Comparison of ENCODE assay signal across 19 mouse cellular contexts in genomic region chr5:150453490-150453889, GRCm38 (mm10).
DNase-seq lines count a peak whose midpoint lies in the region; ATAC-seq and TF ChIP-seq lines count a peak whose summit lies in the region.
"Had no signal": no experiment of that assay in that cellular context is flagged by ENCODE, and none has a peak within 500 bp of the region (broad histone marks: within the 10 kb centered on the region; RNA-seq: fewer than 3 reads in every experiment).

No protein-coding gene starts in this region.

- peaks cover 13% of the 10 kb centered on the region for H3K9me3 ChIP-seq in heart, embryonic 12.5 days (replicated peaks)
- peaks cover 6% of the 10 kb centered on the region for H3K9me3 ChIP-seq in E14TG2a.4 (ENCODE audit: low read length)
- H3K9me3 ChIP-seq: limb, embryonic 15.5 days had no signal

- peak; percentile 66 for DNase-seq in heart, adult 11 months
- no peak for DNase-seq in liver, adult 2 months (ENCODE audit: extremely low read depth, low read depth, low spot score)
- DNase-seq in liver (no peak), ZHBTc4 (ENCODE audit: low read depth, low spot score) (peak; percentile 72), MN1 (ENCODE audit: low spot score) (no peak)
- DNase-seq in thymus, postnatal 36 days: no peak
- DNase-seq: cerebellum, adult 9-11 months; gastrocnemius, postnatal 25 days; heart, postnatal 36 days; layer of hippocampus, postnatal 36 days had no signal

- no peak overlapping the region for H3K9ac ChIP-seq in heart, embryonic 12.5 days
- no peak overlapping the region for H3K9ac ChIP-seq in liver, adult 2 months (ENCODE audit: low read depth, low read length)
- H3K9ac ChIP-seq: embryonic facial prominence, embryonic 12.5 days; hindbrain, embryonic 15.5 days; limb, embryonic 15.5 days; midbrain, embryonic 13.5 days had no signal

- WGBS in heart, embryonic 12.5 days: 77% methylated on average over 4 of the region's 4 CpGs
- WGBS in liver, adult 2 months: 88% methylated on average over 4 of the region's 4 CpGs

- H3K4me3 ChIP-seq in heart, embryonic 12.5 days: no peak overlapping the region
- no peak overlapping the region for H3K4me3 ChIP-seq in liver, adult 2 months (ENCODE audit: insufficient read depth, low read depth, low read length)
- no peak overlapping the region for H3K4me3 ChIP-seq in E14TG2a.4 (replicated peaks; ENCODE audit: low read length)
- H3K4me3 ChIP-seq: embryonic facial prominence, embryonic 12.5 days; hindbrain, embryonic 15.5 days; limb, embryonic 15.5 days; midbrain, embryonic 13.5 days; myocyte had no signal

- no peak overlapping the region for H3K4me2 ChIP-seq in heart, embryonic 12.5 days
- H3K4me2 ChIP-seq: embryonic facial prominence, embryonic 12.5 days; hindbrain, embryonic 15.5 days; limb, embryonic 15.5 days; midbrain, embryonic 13.5 days had no signal

- no peak overlapping the region for H3K27ac ChIP-seq in heart, embryonic 12.5 days (ENCODE audit: poor library complexity, severe bottlenecking)
- no peak overlapping the region for H3K27ac ChIP-seq in liver, adult 2 months (replicated peaks; ENCODE audit: insufficient read depth, low read depth, low read length)
- H3K27ac ChIP-seq: embryonic facial prominence, embryonic 12.5 days; hindbrain, embryonic 15.5 days; limb, embryonic 15.5 days; midbrain, embryonic 13.5 days had no signal

- no peak for ATAC-seq in heart, embryonic 12.5 days (ENCODE audit: insufficient number of reproducible peaks, low FRiP score)
- ATAC-seq: forebrain, embryonic 14.5 days; intestine, postnatal 0 days; midbrain, embryonic 13.5 days had no signal

- TF ChIP-seq POLR2A in liver, adult 2 months (IDR thresholded peaks at IDR 0.05; ENCODE audit: extremely low read depth, insufficient read depth, low read length): no peak

- TF ChIP-seq CTCF in liver, adult 2 months (IDR thresholded peaks at IDR 0.05; ENCODE audit: low read depth, low read length): peak; percentile 3; the same call in 1 of the 2 replicates
- peak; percentile 68 for TF ChIP-seq CTCF in E14TG2a.4 (conservative IDR thresholded peaks at IDR 0.05; ENCODE audit: low read length)

- H3K4me1 ChIP-seq in heart, embryonic 12.5 days (replicated peaks): no peaks in the 10 kb centered on the region
- H3K4me1 ChIP-seq in liver, adult 2 months (ENCODE audit: control insufficient read depth, insufficient read depth, low read length): peaks cover 8% of the 10 kb centered on the region
- H3K4me1 ChIP-seq in E14TG2a.4 (replicated peaks; ENCODE audit: low read depth, low read length): peaks cover 27% of the 10 kb centered on the region
- H3K4me1 ChIP-seq: midbrain, embryonic 13.5 days had no signal

- H3K36me3 ChIP-seq in heart, embryonic 12.5 days: peaks cover 93% of the 10 kb centered on the region
- H3K36me3 ChIP-seq in liver, adult 2 months (ENCODE audit: control insufficient read depth, insufficient read depth, low read length): no peaks in the 10 kb centered on the region
- peaks cover 58% of the 10 kb centered on the region for H3K36me3 ChIP-seq in E14TG2a.4 (ENCODE audit: insufficient read depth, low read length)

- no peaks in the 10 kb centered on the region for H3K27me3 ChIP-seq in heart, embryonic 12.5 days (replicated peaks)
- no peaks in the 10 kb centered on the region for H3K27me3 ChIP-seq in liver, adult 2 months (ENCODE audit: control insufficient read depth, insufficient read depth, low read length)
- H3K27me3 ChIP-seq in E14TG2a.4 (ENCODE audit: insufficient read depth, low read length): no peaks in the 10 kb centered on the region
- H3K27me3 ChIP-seq: embryonic facial prominence, embryonic 12.5 days; hindbrain, embryonic 15.5 days; limb, embryonic 15.5 days; midbrain, embryonic 13.5 days had no signal

- no peaks in the 10 kb centered on the region for H3K79me2 ChIP-seq in liver, adult 2 months (ENCODE audit: control insufficient read depth, insufficient read depth, low read length)

Comparison
In these comparisons a context has a peak if more than half of its experiments do, and no peak if none do; other contexts are left out.
1. DNase-seq: peak in heart, adult 11 months (single experiment) and ZHBTc4 (single experiment); none in liver, adult 2 months (single experiment), liver (single experiment), MN1 (single experiment) and thymus, postnatal 36 days (0 of 2).